Mouse (Mus musculus): Measurements from ENCODE around the gene Dstn. TPM values are rescaled to one million over a fixed set of nuclear protein-coding genes. Genes with fewer than 3 reads are reported as not detected.

Gene Dstn
- total and polyA plus RNA-seq, 2 experiments from 2014 or later: 409 to 512 TPM

DNA sequence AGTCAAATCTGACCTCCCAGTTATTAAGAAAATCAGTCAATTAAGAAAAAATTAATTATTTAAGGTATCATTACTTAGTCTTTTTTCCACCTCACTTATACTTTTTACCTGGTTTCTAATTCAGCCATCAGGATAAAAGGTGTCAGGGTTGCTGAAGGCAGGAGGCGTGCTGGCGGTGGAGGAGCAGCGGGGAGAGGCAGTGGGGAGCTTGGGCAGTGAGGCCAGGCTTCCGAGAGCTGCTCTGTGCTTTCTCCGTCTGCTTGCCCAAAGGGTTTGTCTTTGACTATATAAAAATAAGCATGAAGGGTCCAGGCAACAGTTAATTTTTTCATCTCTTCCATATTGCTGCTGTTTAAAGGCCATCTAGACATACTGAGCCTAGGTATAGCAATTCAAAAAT, 18.4 kb downstream of the Dstn start:
- Histone ChIP-seq H3K4me1 (ENCODE audit: insufficient read depth) (no peaks in the 10 kb centered on the region), H3K4me3 (ENCODE audit: low read depth, low read length) (no peak overlapping the region), H3K9ac (no peak overlapping the region), H3K27me3 (ENCODE audit: insufficient read depth, low read length) (no peaks in the 10 kb centered on the region), H3K36me3 (ENCODE audit: insufficient read depth) (no peaks in the 10 kb centered on the region), H3K9me3 (ENCODE audit: low read length) (no peaks in the 10 kb centered on the region), H3K27ac (ENCODE audit: low read depth, low read length) (no peak overlapping the region), H3K4me2 (ENCODE audit: low read depth) (no peak overlapping the region)
- ATAC-seq (no peak), DNase-seq (no peak)
- TF ChIP-seq CTCF (IDR thresholded peaks at IDR 0.05; ENCODE audit: low read depth): no peak
- 89% methylated on average over 5 of the region's 5 CpGs for WGBS

DNA sequence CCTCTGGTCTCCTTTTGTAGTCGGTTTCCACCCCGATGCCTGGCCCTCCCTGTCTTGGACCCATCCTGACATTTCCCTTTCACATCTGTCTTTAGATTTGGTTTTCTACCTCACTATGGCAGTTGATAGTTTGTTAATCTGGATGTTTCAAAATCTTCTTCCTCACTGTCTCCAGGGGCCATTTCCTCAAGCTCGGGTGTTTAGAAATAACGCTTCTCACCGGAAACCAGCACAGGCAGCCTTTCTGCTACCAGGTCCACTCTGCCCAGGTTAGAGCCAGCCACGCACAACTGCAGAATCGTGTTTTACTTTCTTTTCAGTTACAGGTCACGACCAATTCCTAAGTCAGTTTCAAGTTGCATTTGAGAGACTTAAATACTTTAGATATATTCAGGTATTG, 19.3 kb downstream of the Dstn start:
- no peaks in the 10 kb centered on the region for H3K9me3 ChIP-seq (ENCODE audit: low read length)
- H3K36me3 ChIP-seq (ENCODE audit: insufficient read depth): peaks cover 4% of the 10 kb centered on the region; the same call in 1 of the 2 replicates
- WGBS: 95% methylated on average over 8 of the region's 8 CpGs
- ATAC-seq (no peak), DNase-seq (no peak)
- H3K4me3 ChIP-seq (ENCODE audit: low read depth, low read length): no peak overlapping the region
- H3K27ac ChIP-seq (ENCODE audit: low read depth, low read length): no peak overlapping the region
- no peak overlapping the region for H3K4me2 ChIP-seq (ENCODE audit: low read depth)
- no peak for TF ChIP-seq CTCF (IDR thresholded peaks at IDR 0.05; ENCODE audit: low read depth)
- no peaks in the 10 kb centered on the region for H3K4me1 ChIP-seq (ENCODE audit: insufficient read depth)
- H3K27me3 ChIP-seq (ENCODE audit: insufficient read depth, low read length): no peaks in the 10 kb centered on the region
- H3K9ac ChIP-seq: no peak overlapping the region

GRCm38 (mm10) chr2:143937861-143938260, 22.7 kb downstream of the Dstn start:
- ATAC-seq (no peak), DNase-seq (no peak)
- no peaks in the 10 kb centered on the region for H3K4me1 ChIP-seq (ENCODE audit: insufficient read depth)
- no peak overlapping the region for H3K4me3 ChIP-seq (ENCODE audit: low read depth, low read length)
- H3K27ac ChIP-seq (ENCODE audit: low read depth, low read length): no peak overlapping the region
- no peaks in the 10 kb centered on the region for H3K9me3 ChIP-seq (ENCODE audit: low read length)
- peaks cover 26% of the 10 kb centered on the region for H3K36me3 ChIP-seq (ENCODE audit: insufficient read depth)
- no peak overlapping the region for H3K9ac ChIP-seq
- 64% methylated on average over 2 of the region's 2 CpGs for WGBS
- no peak for TF ChIP-seq CTCF (IDR thresholded peaks at IDR 0.05; ENCODE audit: low read depth)
- no peak overlapping the region for H3K4me2 ChIP-seq (ENCODE audit: low read depth)
- no peaks in the 10 kb centered on the region for H3K27me3 ChIP-seq (ENCODE audit: insufficient read depth, low read length)

GRCm38 (mm10) chr2:143940406-143940805, 25.3 kb downstream of the Dstn start:
- DNase-seq (no peak), ATAC-seq (no peak)
- no peak overlapping the region for H3K9ac ChIP-seq
- no peaks in the 10 kb centered on the region for H3K4me1 ChIP-seq (ENCODE audit: insufficient read depth)
- no peak for TF ChIP-seq CTCF (IDR thresholded peaks at IDR 0.05; ENCODE audit: low read depth)
- H3K27me3 ChIP-seq (ENCODE audit: insufficient read depth, low read length): no peaks in the 10 kb centered on the region
- no peak overlapping the region for H3K4me2 ChIP-seq (ENCODE audit: low read depth)
- no peaks in the 10 kb centered on the region for H3K9me3 ChIP-seq (ENCODE audit: low read length)
- no peak overlapping the region for H3K27ac ChIP-seq (ENCODE audit: low read depth, low read length)
- H3K4me3 ChIP-seq (ENCODE audit: low read depth, low read length): no peak overlapping the region
- H3K36me3 ChIP-seq (ENCODE audit: insufficient read depth): peaks cover 47% of the 10 kb centered on the region
- WGBS: 92% methylated on average over 5 of the region's 5 CpGs

GRCm38 (mm10) chr2:143944796-143945195, 29.7 kb downstream of the Dstn start:
- WGBS: 93% methylated on average over 3 of the region's 3 CpGs
- peaks cover 79% of the 10 kb centered on the region for H3K36me3 ChIP-seq (ENCODE audit: insufficient read depth)
- no peak for TF ChIP-seq CTCF (IDR thresholded peaks at IDR 0.05; ENCODE audit: low read depth)

DNA sequence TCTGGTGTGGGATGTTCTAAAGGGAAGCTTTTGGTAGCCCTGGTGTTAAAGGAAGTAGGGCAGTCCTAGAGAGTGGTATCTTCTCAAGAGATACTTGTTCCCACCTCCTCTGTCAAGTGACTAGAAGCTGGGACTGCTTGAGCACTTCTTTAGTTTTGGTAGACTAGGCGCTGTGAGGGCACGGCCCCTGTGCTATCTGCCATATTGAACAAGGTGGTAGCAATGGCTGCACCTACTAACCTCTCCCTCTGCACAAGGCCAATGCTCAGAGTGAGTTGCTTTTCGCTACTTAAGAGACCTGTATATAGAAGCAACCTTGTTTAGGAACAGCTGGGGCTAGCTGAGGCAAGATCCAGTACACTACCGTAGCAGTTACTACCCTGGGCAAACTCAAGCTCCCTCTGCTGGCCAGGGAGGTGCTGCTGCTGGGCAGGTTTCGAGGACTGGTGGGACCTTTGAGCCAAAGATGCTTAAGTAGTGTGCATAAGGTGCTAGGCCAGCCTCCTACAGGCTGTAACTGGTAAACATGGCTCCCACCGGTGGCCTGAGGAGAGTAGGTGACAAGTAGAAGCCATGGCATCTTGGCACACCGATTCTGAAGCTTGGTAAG, 30.5 kb downstream of the Dstn start:
- Histone ChIP-seq H3K36me3 (ENCODE audit: insufficient read depth) (peaks cover 78% of the 10 kb centered on the region), H3K9ac (no peak overlapping the region), H3K4me3 (ENCODE audit: low read depth, low read length) (no peak overlapping the region), H3K27ac (ENCODE audit: low read depth, low read length) (no peak overlapping the region), H3K27me3 (ENCODE audit: insufficient read depth, low read length) (no peaks in the 10 kb centered on the region), H3K4me2 (ENCODE audit: low read depth) (no peak overlapping the region), H3K4me1 (ENCODE audit: insufficient read depth) (no peaks in the 10 kb centered on the region), H3K9me3 (ENCODE audit: low read length) (no peaks in the 10 kb centered on the region)
- ATAC-seq (peak; percentile 28), DNase-seq (no peak)
- TF ChIP-seq CTCF (IDR thresholded peaks at IDR 0.05; ENCODE audit: low read depth): peak; percentile 31; the same call in 1 of the 2 replicates
- WGBS: 96% methylated on average over 7 of the region's 7 CpGs

More at GRCm38 (mm10) chr2:143944796-143945195, 29.7 kb downstream of the Dstn start:
- no peaks in the 10 kb centered on the region for H3K27me3 ChIP-seq (ENCODE audit: insufficient read depth, low read length)
- no peak overlapping the region for H3K27ac ChIP-seq (ENCODE audit: low read depth, low read length)
- ATAC-seq (no peak), DNase-seq (no peak)
- no peak overlapping the region for H3K9ac ChIP-seq
- H3K4me3 ChIP-seq (ENCODE audit: low read depth, low read length): no peak overlapping the region
- H3K4me2 ChIP-seq (ENCODE audit: low read depth): no peak overlapping the region
- H3K9me3 ChIP-seq (ENCODE audit: low read length): no peaks in the 10 kb centered on the region
- no peaks in the 10 kb centered on the region for H3K4me1 ChIP-seq (ENCODE audit: insufficient read depth)

GRCm38 (mm10) chr2:143946399-143946798, 31.3 kb downstream of the Dstn start:
- H3K4me3 ChIP-seq (ENCODE audit: low read depth, low read length): no peak overlapping the region
- no peak for TF ChIP-seq CTCF (IDR thresholded peaks at IDR 0.05; ENCODE audit: low read depth)
- no peaks in the 10 kb centered on the region for H3K4me1 ChIP-seq (ENCODE audit: insufficient read depth)
- WGBS: 98% methylated on average over 2 of the region's 2 CpGs
- H3K9me3 ChIP-seq (ENCODE audit: low read length): no peaks in the 10 kb centered on the region
- no peak overlapping the region for H3K27ac ChIP-seq (ENCODE audit: low read depth, low read length)
- DNase-seq (no peak), ATAC-seq (no peak)
- no peak overlapping the region for H3K4me2 ChIP-seq (ENCODE audit: low read depth)
- H3K9ac ChIP-seq: no peak overlapping the region
- H3K36me3 ChIP-seq (ENCODE audit: insufficient read depth): peaks cover 80% of the 10 kb centered on the region
- H3K27me3 ChIP-seq (ENCODE audit: insufficient read depth, low read length): no peaks in the 10 kb centered on the region
